Mouse (Mus musculus) thymus, adult 2 months (tissue): ENCODE data around the gene Cdk2ap1.

Source experiments
- CTCF ChIP-seq: fragments of 200-500 bp; IDR thresholded peaks from 2 replicates; pipeline ENCODE4 v1.5.1; 2012; ENCODE audit warnings: mild to moderate bottlenecking, control low read depth, low read length, moderate library complexity, borderline replicate concordance; ENCODE audit not compliant: control insufficient read depth, poor library complexity, insufficient read depth; ENCODE audit errors: extremely low read depth
- POLR2A ChIP-seq: fragments of 200-500 bp; IDR thresholded peaks from 2 replicates; pipeline ENCODE4 v1.6.1; 2012; ENCODE audit warnings: mild to moderate bottlenecking, low read length, control low read depth, moderate library complexity; ENCODE audit not compliant: control insufficient read depth, poor library complexity, insufficient read depth; ENCODE audit errors: extremely low read depth

GRCm38 (mm10) chr5:124337909-124338308, 25.0 kb downstream of the Cdk2ap1 start:
- TF ChIP-seq CTCF (no peak), POLR2A (no peak)
